Mouse (Mus musculus) c-Kit-negative CD71-positive TER-119-positive erythroid progenitor cells, embryonic 14.5 days (primary cell): ENCODE measurements around the gene Stac2.

Experiments used
- DNase-seq: peaks from one replicate; pipeline ENCODE4 v3.0.0-alpha.2; 2013; ENCODE audit warnings: low read depth, low spot score

Gene Stac2

GRCm38 (mm10) chr11:97998074-97998793, 55.0 kb downstream of the Stac2 start:
- no peak for DNase-seq

- no peak for DNase-seq
Measured at GRCm38 (mm10) chr11:97997387-97997960, 55.8 kb downstream of the Stac2 start.

DNA sequence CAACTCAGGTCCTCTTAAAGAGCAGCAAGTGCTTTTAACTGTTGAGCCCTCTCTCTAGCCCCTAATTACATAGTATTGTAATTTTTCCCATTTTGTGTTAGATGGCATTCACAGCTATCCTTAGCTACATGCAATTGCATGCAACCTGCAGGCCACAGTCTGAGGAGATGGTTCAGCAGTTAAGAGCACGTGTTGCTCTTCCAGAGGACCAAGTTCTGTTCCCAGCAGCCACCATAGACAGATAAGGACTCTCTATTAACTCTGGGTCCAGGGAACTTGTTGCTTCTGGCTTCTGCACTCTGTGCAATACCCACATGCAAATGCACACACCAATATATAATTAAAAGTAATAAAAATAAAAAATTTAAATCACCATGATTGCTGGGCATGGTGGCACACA, 56.6 kb downstream of the Stac2 start:
- no peak for DNase-seq

DNA sequence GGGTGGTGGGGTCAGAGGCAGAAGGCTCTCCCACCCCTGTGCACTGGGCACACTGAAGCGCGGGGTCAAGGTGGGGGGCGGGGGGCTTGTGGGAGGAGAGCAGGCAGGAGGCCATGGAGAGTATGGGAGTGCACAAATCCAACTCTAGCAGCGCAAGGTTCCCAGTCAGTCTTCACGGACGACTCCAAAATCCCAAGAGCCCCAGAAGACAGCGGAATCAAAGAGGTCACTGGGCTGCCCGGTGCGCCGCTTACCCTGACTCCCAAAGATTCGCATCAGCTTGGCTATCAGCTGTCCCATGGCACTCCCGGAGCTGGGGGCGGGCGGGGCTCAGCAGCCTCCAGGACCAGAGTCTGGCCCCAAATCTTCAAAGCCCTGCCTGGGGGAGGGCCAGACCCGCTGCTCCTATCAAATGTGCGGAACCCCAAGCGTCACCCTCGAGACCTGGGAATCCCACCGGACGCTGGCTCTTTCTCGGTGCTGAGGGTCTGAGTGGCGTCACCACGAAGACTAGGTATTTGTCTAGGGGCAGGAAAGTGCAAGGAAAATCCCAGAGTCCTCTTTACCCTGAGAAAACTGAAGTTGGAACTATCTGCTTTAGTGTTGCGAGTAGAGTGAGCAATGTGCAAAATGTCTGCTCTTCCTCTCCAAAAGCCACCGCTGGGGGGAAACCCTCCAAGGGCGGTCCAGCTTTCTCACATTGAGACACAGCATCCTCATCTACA, 57.5 kb downstream of the Stac2 start, which contains the start of gene Arl5c:
Arl5c (minus strand) TSS at position 618 of the 725 bp plus-strand sequence.
- no peak for DNase-seq

GRCm38 (mm10) chr11:97994539-97995100, 58.6 kb downstream of the Stac2 start:
- DNase-seq: peak; percentile 50

- peak; percentile 73 for DNase-seq
Measured at GRCm38 (mm10) chr11:97988530-97989096, 64.6 kb downstream of the Stac2 start.

DNA sequence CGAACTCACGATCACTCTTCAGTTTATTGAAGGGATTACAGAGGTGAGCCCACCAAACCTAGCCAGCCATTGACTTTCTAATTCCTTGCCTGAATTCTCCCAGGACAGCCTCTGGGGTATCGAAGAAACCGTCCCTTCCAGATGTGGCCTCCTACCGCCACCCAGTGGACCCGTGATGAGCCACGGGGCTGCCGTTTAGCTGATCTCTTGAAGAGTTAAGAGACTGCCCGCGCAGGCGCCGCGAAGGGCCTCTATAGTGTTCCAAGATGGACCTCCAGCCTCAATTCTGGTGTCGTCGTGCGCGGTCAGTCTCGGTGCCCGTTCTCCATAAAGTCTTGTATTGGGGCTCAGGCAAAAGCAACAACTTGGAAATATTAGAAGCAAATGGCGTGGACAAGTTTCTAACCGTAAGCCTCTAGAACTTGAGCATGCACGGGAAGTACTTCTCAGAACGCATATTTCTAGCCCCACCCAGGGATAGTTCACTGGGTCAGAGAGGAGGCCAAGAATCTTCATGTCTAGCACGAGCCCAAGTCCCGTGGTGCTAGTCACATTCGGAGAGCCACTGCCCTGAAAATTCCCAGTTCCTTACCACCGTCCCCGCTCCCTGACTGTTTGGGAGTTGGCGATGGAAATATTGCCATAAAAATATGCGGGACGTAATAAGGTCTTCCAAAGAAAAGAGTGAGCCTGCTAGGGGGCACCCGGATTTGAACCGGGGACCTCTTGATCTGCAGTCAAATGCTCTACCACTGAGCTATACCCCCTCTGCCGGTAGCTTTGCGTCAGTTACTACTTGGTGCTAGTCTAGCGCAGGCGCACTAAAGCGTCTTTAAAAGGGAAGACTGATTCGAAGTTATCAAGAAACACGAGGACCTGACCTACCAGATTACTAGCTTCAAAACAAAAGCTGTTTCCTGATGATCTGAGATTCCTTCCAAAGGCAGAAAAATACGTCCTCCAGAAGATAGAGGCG, 65.4 kb downstream of the Stac2 start:
- DNase-seq: peak; percentile 76

- DNase-seq: no peak
Measured at GRCm38 (mm10) chr11:97986738-97987465, 66.4 kb downstream of the Stac2 start.
